ENCODE assay signal across 8 mouse cellular contexts in the genomic region with DNA sequence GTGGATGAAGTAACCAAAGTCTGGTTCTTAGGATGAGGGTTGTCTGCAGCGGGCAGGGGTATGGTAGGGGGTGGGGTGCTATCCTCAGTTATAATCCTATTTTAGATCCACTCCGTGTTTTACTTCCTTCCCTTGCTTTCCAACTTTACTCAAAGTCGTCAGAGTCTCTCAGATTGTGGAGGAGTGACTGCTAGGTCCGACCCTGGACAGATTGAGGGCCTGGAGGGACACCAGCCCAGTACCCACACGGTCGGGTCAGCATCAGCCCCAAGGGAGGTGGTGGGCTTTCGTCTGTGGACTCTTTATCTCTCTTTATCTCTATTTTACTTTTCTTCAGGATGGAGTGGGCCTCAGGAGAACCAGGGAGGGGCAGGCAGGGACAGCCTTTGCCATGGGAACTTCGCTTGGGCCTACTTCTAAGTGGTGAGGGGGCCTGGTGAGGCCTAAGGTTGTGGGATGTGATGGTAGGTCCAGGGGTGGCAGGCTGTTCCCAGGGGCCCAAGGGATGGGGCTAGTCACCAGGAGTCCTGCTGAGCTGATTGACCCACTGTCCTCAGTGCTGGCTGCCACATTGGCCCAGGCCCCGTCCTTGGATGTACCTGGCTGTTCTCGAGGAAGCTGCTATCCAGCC. TPM values are rescaled to one million over a fixed set of nuclear protein-coding genes. Genes with fewer than 3 reads are reported as not detected.
DNase-seq lines count a peak whose midpoint lies in the region; ATAC-seq and TF ChIP-seq lines count a peak whose summit lies in the region.

A gene (plus strand): TSS at position 16 of the 631 bp plus-strand sequence.

- H3K9me3 ChIP-seq in embryonic facial prominence, embryonic 14.5 days (ENCODE audit: control insufficient read depth, low read length): no peaks in the 10 kb centered on the region
- H3K9me3 ChIP-seq in heart, embryonic 14.5 days (ENCODE audit: control insufficient read depth, low read length): no peaks in the 10 kb centered on the region
- no peaks in the 10 kb centered on the region for H3K9me3 ChIP-seq in lung, embryonic 16.5 days (ENCODE audit: control insufficient read depth, low read length)
- no peaks in the 10 kb centered on the region for H3K9me3 ChIP-seq in stomach, embryonic 14.5 days (ENCODE audit: control insufficient read depth, low read depth, low read length)

- H3K36me3 ChIP-seq in spleen, adult 2 months (ENCODE audit: control insufficient read depth, insufficient read depth, low read length): no peaks in the 10 kb centered on the region
- peaks cover 42% of the 10 kb centered on the region for H3K36me3 ChIP-seq in embryonic facial prominence, embryonic 14.5 days (ENCODE audit: control insufficient read depth, insufficient read depth, low read length)
- peaks cover 36% of the 10 kb centered on the region for H3K36me3 ChIP-seq in heart, embryonic 14.5 days (ENCODE audit: control insufficient read depth, insufficient read depth, low read length)
- peaks cover 29% of the 10 kb centered on the region for H3K36me3 ChIP-seq in lung, embryonic 16.5 days (ENCODE audit: control insufficient read depth, insufficient read depth, low read length)
- H3K36me3 ChIP-seq in stomach, embryonic 14.5 days (ENCODE audit: control insufficient read depth, insufficient read depth, low read length): peaks cover 27% of the 10 kb centered on the region

- peak within 1 kb of the TSS; percentile 78 for H3K9ac ChIP-seq in embryonic facial prominence, embryonic 14.5 days (ENCODE audit: low read depth, low read length)
- peak within 1 kb of the TSS; percentile 92 for H3K9ac ChIP-seq in heart, embryonic 14.5 days (ENCODE audit: low read length)
- H3K9ac ChIP-seq in lung, embryonic 16.5 days (ENCODE audit: low read length): peak within 1 kb of the TSS; percentile 85
- H3K9ac ChIP-seq in stomach, embryonic 14.5 days (replicated peaks; ENCODE audit: low read depth, low read length): peak within 1 kb of the TSS; percentile 76

- H3K4me1 ChIP-seq in spleen, adult 2 months (ENCODE audit: control insufficient read depth, insufficient read depth, insufficient read length): no peaks in the 10 kb centered on the region
- H3K4me1 ChIP-seq in embryonic facial prominence, embryonic 14.5 days (ENCODE audit: control insufficient read depth, insufficient read depth, low read length): peaks cover 17% of the 10 kb centered on the region
- peaks cover 26 to 28% of the 10 kb centered on the region in 2 experiments for H3K4me1 ChIP-seq in heart, embryonic 14.5 days (ENCODE audit: control insufficient read depth in 2 of 2, insufficient read depth in 2 of 2, low read length in 2 of 2)
- peaks cover 18% of the 10 kb centered on the region for H3K4me1 ChIP-seq in lung, embryonic 16.5 days (replicated peaks; ENCODE audit: control insufficient read depth, insufficient read depth, low read length)
- H3K4me1 ChIP-seq in stomach, embryonic 14.5 days (ENCODE audit: control insufficient read depth, insufficient read depth, low read length): peaks cover 14% of the 10 kb centered on the region; the same call in 1 of the 2 replicates

- no peaks in the 10 kb centered on the region for H3K27me3 ChIP-seq in spleen, adult 2 months (ENCODE audit: control insufficient read depth, insufficient read depth, low read length)
- H3K27me3 ChIP-seq in embryonic facial prominence, embryonic 14.5 days (replicated peaks; ENCODE audit: control insufficient read depth, insufficient read depth, low read length): no peaks in the 10 kb centered on the region
- no peaks in the 10 kb centered on the region for H3K27me3 ChIP-seq in heart, embryonic 14.5 days (ENCODE audit: control insufficient read depth, insufficient read depth, low read length)
- H3K27me3 ChIP-seq in lung, embryonic 16.5 days (ENCODE audit: control insufficient read depth, insufficient read depth, low read depth, low read length): no peaks in the 10 kb centered on the region
- no peaks in the 10 kb centered on the region for H3K27me3 ChIP-seq in stomach, embryonic 14.5 days (ENCODE audit: control insufficient read depth, insufficient read depth, low read length)

- WGBS in spleen, adult 2 months: 44% methylated on average over 10 of the region's 10 CpGs
- WGBS in embryonic facial prominence, embryonic 14.5 days: 6% methylated on average over 9 of the region's 10 CpGs
- WGBS in heart, embryonic 14.5 days: 8% methylated on average over 10 of the region's 10 CpGs
- WGBS in lung, embryonic 16.5 days: 3% methylated on average over 10 of the region's 10 CpGs
- WGBS in stomach, embryonic 14.5 days: 4% methylated on average over 10 of the region's 10 CpGs

- peak within 1 kb of the TSS; percentile 78 for H3K4me2 ChIP-seq in embryonic facial prominence, embryonic 14.5 days (ENCODE audit: low read depth, low read length)
- peak within 1 kb of the TSS; percentile 96 for H3K4me2 ChIP-seq in heart, embryonic 14.5 days (ENCODE audit: low read length)
- peak within 1 kb of the TSS; percentile 91 for H3K4me2 ChIP-seq in lung, embryonic 16.5 days (ENCODE audit: low read depth, low read length)
- H3K4me2 ChIP-seq in stomach, embryonic 14.5 days (replicated peaks; ENCODE audit: low read depth, low read length): peak within 1 kb of the TSS; percentile 94

- no peak for TF ChIP-seq POLR2A in spleen, adult 2 months (IDR thresholded peaks at IDR 0.05; ENCODE audit: low read depth, low read length)

- peak within 1 kb of the TSS; percentile 43; the same call in 1 of the 2 replicates for H3K4me3 ChIP-seq in spleen, adult 2 months (ENCODE audit: extremely low read depth, insufficient read depth, insufficient read length)
- H3K4me3 ChIP-seq in embryonic facial prominence, embryonic 14.5 days (ENCODE audit: low read depth, low read length): peak within 1 kb of the TSS; percentile 67
- peak within 1 kb of the TSS; percentile 60 to 83 for H3K4me3 ChIP-seq in heart, embryonic 14.5 days (ENCODE audit: control insufficient read depth in 1 of 2, insufficient read depth in 1 of 2, low read depth in 1 of 2, low read length in 2 of 2)
- H3K4me3 ChIP-seq in lung, embryonic 16.5 days (ENCODE audit: low read length): peak within 1 kb of the TSS; percentile 73
- H3K4me3 ChIP-seq in stomach, embryonic 14.5 days (ENCODE audit: low read depth, low read length): peak within 1 kb of the TSS; percentile 59

- no peak for DNase-seq in spleen, adult 2 months (ENCODE audit: low read depth in 1 of 2, low spot score in 2 of 2)
- DNase-seq in spleen, adult 12 weeks (ENCODE audit: low spot score): no peak
- DNase-seq in embryonic facial prominence, embryonic 14.5 days (ENCODE audit: low spot score): peak; percentile 91
- DNase-seq in kidney, postnatal 14 days: peak; percentile 71
- no peak for DNase-seq in frontal cortex, postnatal 25 days (ENCODE audit: low spot score in 2 of 2)

- peak within 1 kb of the TSS; percentile 23; the same call in 1 of the 2 replicates for H3K27ac ChIP-seq in spleen, adult 2 months (ENCODE audit: insufficient read depth, low read length)
- H3K27ac ChIP-seq in embryonic facial prominence, embryonic 14.5 days (replicated peaks; ENCODE audit: low read depth, low read length): peak within 1 kb of the TSS; percentile 78
- peak within 1 kb of the TSS; percentile 90 for H3K27ac ChIP-seq in heart, embryonic 14.5 days (replicated peaks in 1 of 2; ENCODE audit: control insufficient read depth in 1 of 2, insufficient read depth in 1 of 2, low read depth in 2 of 2, low read length in 2 of 2)
- H3K27ac ChIP-seq in lung, embryonic 16.5 days (ENCODE audit: low read length): peak within 1 kb of the TSS; percentile 94
- H3K27ac ChIP-seq in stomach, embryonic 14.5 days (ENCODE audit: low read length): peak within 1 kb of the TSS; percentile 91

- peak; percentile 76 for ATAC-seq in embryonic facial prominence, embryonic 14.5 days (ENCODE audit: low read depth)
- peak; percentile 51 for ATAC-seq in heart, embryonic 14.5 days (ENCODE audit: insufficient number of reproducible peaks, insufficient read depth, low FRiP score, low read depth)
- ATAC-seq in lung, embryonic 16.5 days (ENCODE audit: low read depth): peak; percentile 75
- ATAC-seq in stomach, embryonic 14.5 days (ENCODE audit: insufficient number of reproducible peaks, insufficient read depth, low FRiP score, low read depth): peak; percentile 55; the same call in 1 of the 2 replicates

- no peak for TF ChIP-seq CTCF in spleen, adult 2 months (IDR thresholded peaks at IDR 0.05; ENCODE audit: extremely low read depth, insufficient read depth, insufficient read length, insufficient replicate concordance)

RNA-seq across cellular contexts. Expression of the gene that starts here (rescaled TPM):
- polyA plus RNA-seq in spleen, adult 2 months (2012; rRNA removed): 40.5 and 41.9 TPM in 2 replicates
- 63.8 and 67.2 TPM in 2 replicates for polyA plus RNA-seq in embryonic facial prominence, embryonic 14.5 days (2014; fragmentation: Nextera tagmentation; extraction: Ambion mirVana)
- polyA plus RNA-seq in heart, embryonic 14.5 days (2014; fragmentation: Nextera tagmentation; extraction: Ambion mirVana): 38.9 and 41.5 TPM in 2 replicates
- 86.0 and 95.5 TPM in 2 replicates for polyA plus RNA-seq in lung, embryonic 16.5 days (2015; fragmentation: Nextera tagmentation; extraction: Ambion mirVana)
- polyA plus RNA-seq in stomach, embryonic 14.5 days (2014; fragmentation: Nextera tagmentation; extraction: Ambion mirVana): 38.7 and 43.7 TPM in 2 replicates

Comparison
In these comparisons a context has a peak if more than half of its experiments do, and no peak if none do; other contexts are left out.
1. DNase-seq: peak in embryonic facial prominence, embryonic 14.5 days (single experiment) and kidney, postnatal 14 days (single experiment); none in spleen, adult 2 months (0 of 2), spleen, adult 12 weeks (single experiment) and frontal cortex, postnatal 25 days (0 of 2).
2. H3K27ac ChIP-seq: peak in every context shown above with its lines; median percentile 94 in lung, embryonic 16.5 days; 91 in stomach, embryonic 14.5 days; 90 in heart, embryonic 14.5 days; 78 in embryonic facial prominence, embryonic 14.5 days; 23 in spleen, adult 2 months.
3. Peak in every context shown above with its lines, with median percentiles within 50 percentile points of each other: H3K4me3 ChIP-seq, ATAC-seq, H3K4me2 ChIP-seq and H3K9ac ChIP-seq.